Mouse (Mus musculus): ENCODE data around the gene Olfr545. TPM values are rescaled to one million over a fixed set of nuclear protein-coding genes. Genes with fewer than 3 reads are reported as not detected.
A peak's percentile ranks its signal among the peaks of the same experiment; 100 is the strongest.

Olfr545 gene
- polyA plus RNA-seq, 1 experiment from 2014 or later = not detected

DNA sequence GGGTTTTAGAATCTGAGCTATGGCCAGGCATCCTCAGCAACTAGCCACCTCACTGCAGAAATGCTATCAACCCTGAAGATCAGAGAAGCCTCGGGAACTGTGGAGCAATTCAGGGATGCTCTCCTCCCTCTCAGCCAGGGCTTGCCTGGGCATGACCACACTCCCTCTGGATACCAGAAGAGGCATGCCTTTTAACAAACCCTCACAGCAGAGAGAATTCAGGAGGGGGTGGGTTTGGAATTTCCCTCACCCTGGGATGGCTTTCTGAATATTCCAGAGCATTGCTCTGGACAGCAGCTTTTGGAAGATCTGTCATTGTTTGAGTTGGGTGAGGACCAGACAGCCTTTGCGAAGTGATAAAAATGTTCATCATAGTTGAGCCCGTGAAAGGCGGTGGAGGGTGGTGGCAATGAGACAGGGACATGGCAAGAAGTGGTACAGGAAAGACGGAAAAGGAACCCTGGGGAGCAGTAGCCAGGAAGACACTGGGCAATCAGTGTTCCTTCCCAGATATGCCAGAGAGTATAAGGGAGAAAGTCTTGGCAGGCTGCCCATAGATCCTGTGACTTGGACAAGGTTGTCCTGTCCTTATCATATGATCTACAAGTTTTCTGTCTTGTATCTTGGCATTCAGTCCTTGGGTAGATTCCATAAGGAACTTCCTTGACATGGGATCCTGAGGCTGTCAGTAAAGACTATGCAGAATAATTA is 19.9 kb downstream of the Olfr545 start:
- no peak for ATAC-seq (ENCODE audit: insufficient number of reproducible peaks, insufficient read depth, low FRiP score, low read depth)
- no peaks in the 10 kb centered on the region for H3K36me3 ChIP-seq (ENCODE audit: control insufficient read depth, insufficient read depth, low read length)
- H3K27ac ChIP-seq (replicated peaks in 1 of 2; ENCODE audit: control insufficient read depth in 1 of 2, insufficient read depth in 1 of 2, low read depth in 2 of 2, low read length in 2 of 2) = no peak overlapping the region
- peaks cover 10 to 12% of the 10 kb centered on the region in 2 experiments for H3K4me1 ChIP-seq (ENCODE audit: control insufficient read depth in 2 of 2, insufficient read depth in 2 of 2, low read length in 2 of 2)
- H3K27me3 ChIP-seq (ENCODE audit: control insufficient read depth, insufficient read depth, low read length) = no peaks in the 10 kb centered on the region
- H3K9me3 ChIP-seq (ENCODE audit: control insufficient read depth, low read length) = no peaks in the 10 kb centered on the region
- H3K9ac ChIP-seq (ENCODE audit: low read length) = no peak overlapping the region
- WGBS = 47% methylated on average over 5 of the region's 5 CpGs
- no peak overlapping the region for H3K4me3 ChIP-seq (ENCODE audit: control insufficient read depth in 1 of 2, insufficient read depth in 1 of 2, low read depth in 1 of 2, low read length in 2 of 2)
- H3K4me2 ChIP-seq (ENCODE audit: low read length) = no peak overlapping the region

GRCm38 (mm10) chr7:102478926-102479325 is 20.4 kb downstream of the Olfr545 start:
- ATAC-seq (ENCODE audit: insufficient number of reproducible peaks, insufficient read depth, low FRiP score, low read depth) = no peak
- no peaks in the 10 kb centered on the region for H3K27me3 ChIP-seq (ENCODE audit: control insufficient read depth, insufficient read depth, low read length)
- H3K4me1 ChIP-seq (ENCODE audit: control insufficient read depth in 2 of 2, insufficient read depth in 2 of 2, low read length in 2 of 2) = peaks cover 5 to 12% of the 10 kb centered on the region in 2 experiments
- WGBS = 74% methylated on average over 3 of the region's 3 CpGs
- H3K9me3 ChIP-seq (ENCODE audit: control insufficient read depth, low read length) = no peaks in the 10 kb centered on the region
- no peak overlapping the region for H3K27ac ChIP-seq (replicated peaks in 1 of 2; ENCODE audit: control insufficient read depth in 1 of 2, insufficient read depth in 1 of 2, low read depth in 2 of 2, low read length in 2 of 2)
- no peak overlapping the region for H3K4me2 ChIP-seq (ENCODE audit: low read length)
- no peak overlapping the region for H3K9ac ChIP-seq (ENCODE audit: low read length)
- H3K4me3 ChIP-seq (ENCODE audit: control insufficient read depth in 1 of 2, insufficient read depth in 1 of 2, low read depth in 1 of 2, low read length in 2 of 2) = no peak overlapping the region
- no peaks in the 10 kb centered on the region for H3K36me3 ChIP-seq (ENCODE audit: control insufficient read depth, insufficient read depth, low read length)

DNA sequence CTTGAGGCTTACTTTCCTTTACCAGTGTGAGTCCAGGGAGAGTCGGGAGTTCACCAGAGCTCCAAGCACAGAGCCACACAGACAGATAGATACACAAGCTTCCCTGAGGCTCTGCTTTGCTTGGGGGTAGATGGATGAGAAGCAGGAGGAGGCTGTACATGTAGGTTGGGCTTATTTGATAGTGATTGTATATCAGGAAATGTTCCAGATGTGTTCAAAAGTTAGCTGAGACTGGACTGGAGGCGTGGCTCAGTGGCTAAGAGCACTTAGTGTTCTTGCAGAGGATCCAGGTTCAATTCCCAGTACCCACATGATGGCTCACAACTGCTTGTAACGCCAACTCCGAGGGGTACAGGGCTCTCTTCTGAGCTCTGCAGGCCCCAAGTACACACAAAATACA is 20.9 kb downstream of the Olfr545 start:
- H3K9me3 ChIP-seq (ENCODE audit: control insufficient read depth, low read length) = no peaks in the 10 kb centered on the region
- no peak overlapping the region for H3K4me3 ChIP-seq (ENCODE audit: control insufficient read depth in 1 of 2, insufficient read depth in 1 of 2, low read depth in 1 of 2, low read length in 2 of 2)
- no peaks in the 10 kb centered on the region for H3K36me3 ChIP-seq (ENCODE audit: control insufficient read depth, insufficient read depth, low read length)
- peaks cover 5 to 9% of the 10 kb centered on the region in 2 experiments for H3K4me1 ChIP-seq (ENCODE audit: control insufficient read depth in 2 of 2, insufficient read depth in 2 of 2, low read length in 2 of 2)
- H3K27ac ChIP-seq (replicated peaks in 1 of 2; ENCODE audit: control insufficient read depth in 1 of 2, insufficient read depth in 1 of 2, low read depth in 2 of 2, low read length in 2 of 2) = no peak overlapping the region
- H3K27me3 ChIP-seq (ENCODE audit: control insufficient read depth, insufficient read depth, low read length) = no peaks in the 10 kb centered on the region
- no peak for ATAC-seq (ENCODE audit: insufficient number of reproducible peaks, insufficient read depth, low FRiP score, low read depth)
- no peak overlapping the region for H3K9ac ChIP-seq (ENCODE audit: low read length)
- H3K4me2 ChIP-seq (ENCODE audit: low read length) = no peak overlapping the region
- 78% methylated on average over 4 of the region's 4 CpGs for WGBS

DNA sequence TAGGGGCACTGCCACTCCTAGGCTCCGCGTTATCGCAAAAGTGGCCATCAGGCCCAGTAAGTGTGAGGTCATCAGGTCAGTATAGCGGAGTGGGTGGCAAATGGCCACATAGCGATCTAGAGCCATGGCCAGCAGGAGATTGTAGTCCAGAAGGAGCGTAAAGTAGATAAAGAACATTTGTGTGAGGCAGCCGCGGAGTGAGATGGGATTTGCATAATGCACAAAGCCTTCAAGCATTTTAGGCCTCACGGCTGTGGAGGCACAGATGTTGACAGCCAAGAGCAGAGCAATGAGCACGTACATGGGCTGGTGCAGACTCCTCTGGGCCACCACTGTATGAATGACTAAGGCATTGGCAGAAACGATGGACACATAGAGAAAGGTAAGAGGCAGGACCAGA is 22.0 kb downstream of the Olfr545 start:
- peaks cover 5 to 9% of the 10 kb centered on the region in 2 experiments for H3K4me1 ChIP-seq (ENCODE audit: control insufficient read depth in 2 of 2, insufficient read depth in 2 of 2, low read length in 2 of 2)
- H3K27ac ChIP-seq (replicated peaks in 1 of 2; ENCODE audit: control insufficient read depth in 1 of 2, insufficient read depth in 1 of 2, low read depth in 2 of 2, low read length in 2 of 2) = no peak overlapping the region
- no peak for ATAC-seq (ENCODE audit: insufficient number of reproducible peaks, insufficient read depth, low FRiP score, low read depth)
- no peak overlapping the region for H3K9ac ChIP-seq (ENCODE audit: low read length)
- H3K4me2 ChIP-seq (ENCODE audit: low read length) = no peak overlapping the region
- no peaks in the 10 kb centered on the region for H3K9me3 ChIP-seq (ENCODE audit: control insufficient read depth, low read length)
- H3K27me3 ChIP-seq (ENCODE audit: control insufficient read depth, insufficient read depth, low read length) = no peaks in the 10 kb centered on the region
- H3K36me3 ChIP-seq (ENCODE audit: control insufficient read depth, insufficient read depth, low read length) = no peaks in the 10 kb centered on the region
- WGBS = 73% methylated on average over 11 of the region's 11 CpGs
- H3K4me3 ChIP-seq (ENCODE audit: control insufficient read depth in 1 of 2, insufficient read depth in 1 of 2, low read depth in 1 of 2, low read length in 2 of 2) = no peak overlapping the region

- Histone ChIP-seq H3K4me3 (ENCODE audit: control insufficient read depth in 1 of 2, insufficient read depth in 1 of 2, low read depth in 1 of 2, low read length in 2 of 2) (no peak overlapping the region), H3K9me3 (ENCODE audit: control insufficient read depth, low read length) (no peaks in the 10 kb centered on the region), H3K27me3 (ENCODE audit: control insufficient read depth, insufficient read depth, low read length) (no peaks in the 10 kb centered on the region), H3K4me1 (ENCODE audit: control insufficient read depth in 2 of 2, insufficient read depth in 2 of 2, low read length in 2 of 2) (peaks cover 5 to 9% of the 10 kb centered on the region in 2 experiments), H3K4me2 (ENCODE audit: low read length) (no peak overlapping the region), H3K27ac (replicated peaks in 1 of 2; ENCODE audit: control insufficient read depth in 1 of 2, insufficient read depth in 1 of 2, low read depth in 2 of 2, low read length in 2 of 2) (no peak overlapping the region), H3K9ac (ENCODE audit: low read length) (no peak overlapping the region), H3K36me3 (ENCODE audit: control insufficient read depth, insufficient read depth, low read length) (no peaks in the 10 kb centered on the region)
- ATAC-seq (ENCODE audit: insufficient number of reproducible peaks, insufficient read depth, low FRiP score, low read depth) = no peak
- 89% methylated on average over 5 of the region's 5 CpGs for WGBS
Measured at GRCm38 (mm10) chr7:102476601-102477000, 22.8 kb downstream of the Olfr545 start.

DNA sequence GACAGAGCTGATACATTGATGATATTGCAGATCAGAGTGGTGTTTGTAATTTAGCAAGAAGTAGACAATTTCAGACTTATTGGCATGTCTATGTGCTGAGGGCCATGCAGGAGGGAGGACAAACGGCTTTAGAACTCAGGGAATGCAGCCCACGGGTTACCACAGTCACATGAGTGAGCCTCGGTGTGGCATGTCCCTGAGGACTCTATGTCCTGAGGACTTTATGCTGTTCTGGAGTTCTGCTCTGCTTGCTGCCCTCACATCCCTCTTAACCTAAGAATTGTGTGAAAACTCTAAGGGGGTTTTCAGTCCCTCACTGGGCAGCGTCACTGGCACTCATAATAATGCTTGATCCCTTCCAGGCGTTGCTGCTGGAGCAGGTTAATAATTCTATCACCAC is 26.7 kb downstream of the Olfr545 start:
- WGBS = 24% methylated on average over 5 of the region's 5 CpGs
- H3K4me1 ChIP-seq (ENCODE audit: control insufficient read depth in 2 of 2, insufficient read depth in 2 of 2, low read length in 2 of 2) = no peaks in the 10 kb centered on the region; a peak in 1 of 4 replicates
- H3K4me2 ChIP-seq (ENCODE audit: low read length) = no peak overlapping the region

GRCm38 (mm10) chr7:102467566-102467965 is 31.8 kb downstream of the Olfr545 start:
- 87% methylated on average over 8 of the region's 8 CpGs for WGBS

More for the DNA sequence above, 26.7 kb downstream of the Olfr545 start:
- ATAC-seq (ENCODE audit: insufficient number of reproducible peaks, insufficient read depth, low FRiP score, low read depth) = 0 out of 2 replicates have a peak, but pooled peaks have one; percentile 31
- Histone ChIP-seq H3K27me3 (ENCODE audit: control insufficient read depth, insufficient read depth, low read length) (no peaks in the 10 kb centered on the region), H3K27ac (replicated peaks in 1 of 2; ENCODE audit: control insufficient read depth in 1 of 2, insufficient read depth in 1 of 2, low read depth in 2 of 2, low read length in 2 of 2) (no peak overlapping the region), H3K9me3 (ENCODE audit: control insufficient read depth, low read length) (no peaks in the 10 kb centered on the region), H3K4me3 (ENCODE audit: control insufficient read depth in 1 of 2, insufficient read depth in 1 of 2, low read depth in 1 of 2, low read length in 2 of 2) (no peak overlapping the region), H3K36me3 (ENCODE audit: control insufficient read depth, insufficient read depth, low read length) (peaks cover 23% of the 10 kb centered on the region), H3K9ac (ENCODE audit: low read length) (no peak overlapping the region)

More at GRCm38 (mm10) chr7:102467566-102467965, 31.8 kb downstream of the Olfr545 start:
- H3K27ac ChIP-seq (replicated peaks in 1 of 2; ENCODE audit: control insufficient read depth in 1 of 2, insufficient read depth in 1 of 2, low read depth in 2 of 2, low read length in 2 of 2) = no peak overlapping the region
- no peaks in the 10 kb centered on the region for H3K9me3 ChIP-seq (ENCODE audit: control insufficient read depth, low read length)
- no peak overlapping the region for H3K4me3 ChIP-seq (ENCODE audit: control insufficient read depth in 1 of 2, insufficient read depth in 1 of 2, low read depth in 1 of 2, low read length in 2 of 2)
- ATAC-seq (ENCODE audit: insufficient number of reproducible peaks, insufficient read depth, low FRiP score, low read depth) = no peak
- H3K36me3 ChIP-seq (ENCODE audit: control insufficient read depth, insufficient read depth, low read length) = peaks cover 74% of the 10 kb centered on the region
- H3K9ac ChIP-seq (ENCODE audit: low read length) = no peak overlapping the region
- H3K4me2 ChIP-seq (ENCODE audit: low read length) = no peak overlapping the region
- H3K27me3 ChIP-seq (ENCODE audit: control insufficient read depth, insufficient read depth, low read length) = no peaks in the 10 kb centered on the region
- H3K4me1 ChIP-seq (ENCODE audit: control insufficient read depth in 2 of 2, insufficient read depth in 2 of 2, low read length in 2 of 2) = no peaks in the 10 kb centered on the region; a peak in 1 of 4 replicates
